Mouse (Mus musculus) gastrocnemius, postnatal 36 days (tissue): ENCODE measurements around the gene Lrp1. TPM values are rescaled to one million over a fixed set of nuclear protein-coding genes. Genes with fewer than 3 reads are reported as not detected.

Source experiments
- DNase-seq, 2 experiments: peaks; one replicate each; pipeline ENCODE4 v3.0.0; 2022
- intact Hi-C: fragments of 180-260 bp; cut with DNase I; formaldehyde crosslinking; loops from one replicate; pipeline ENCODE4 v1.15.1; 2025
- total RNA-seq, 2 experiments: library from RNA; stranded (reverse); gene quantifications; 2 replicates each; pipeline ENCODE4 v1.2.3; 2021

Gene Lrp1
- total RNA-seq, 2 experiments from 2014 or later: 48.6 to 49.1 TPM

DNA sequence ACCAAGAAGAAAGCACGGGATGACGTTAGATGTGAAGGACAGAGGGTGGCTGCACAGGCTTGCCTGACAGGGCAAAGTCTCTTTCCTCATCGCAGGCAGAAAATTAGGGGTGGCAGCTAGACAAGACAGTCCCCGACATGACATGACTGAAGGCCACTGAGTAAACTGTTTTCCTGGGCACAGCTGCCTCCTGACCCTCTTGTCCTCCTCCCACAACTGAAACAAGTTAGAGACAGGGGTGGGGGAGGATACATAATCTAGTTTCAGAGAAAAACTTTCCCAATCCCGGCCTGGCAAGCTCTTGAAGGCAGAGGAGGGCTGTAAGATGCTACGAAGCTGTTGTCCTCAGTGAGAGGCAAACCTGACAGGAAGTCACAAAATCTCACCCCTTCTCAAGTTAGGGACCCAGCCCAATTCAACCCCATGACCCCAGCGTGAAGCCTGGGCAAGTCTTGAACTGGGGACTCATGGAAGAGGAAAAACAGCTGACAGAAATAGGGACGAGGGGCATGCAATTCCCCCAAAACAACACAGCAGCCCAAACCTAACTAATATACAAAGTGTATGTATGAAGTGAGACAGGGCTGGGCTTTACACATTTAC is 1.7 kb downstream of the Lrp1 start:
- intact Hi-C loops: no loop called here
- no peak for DNase-seq

DNA sequence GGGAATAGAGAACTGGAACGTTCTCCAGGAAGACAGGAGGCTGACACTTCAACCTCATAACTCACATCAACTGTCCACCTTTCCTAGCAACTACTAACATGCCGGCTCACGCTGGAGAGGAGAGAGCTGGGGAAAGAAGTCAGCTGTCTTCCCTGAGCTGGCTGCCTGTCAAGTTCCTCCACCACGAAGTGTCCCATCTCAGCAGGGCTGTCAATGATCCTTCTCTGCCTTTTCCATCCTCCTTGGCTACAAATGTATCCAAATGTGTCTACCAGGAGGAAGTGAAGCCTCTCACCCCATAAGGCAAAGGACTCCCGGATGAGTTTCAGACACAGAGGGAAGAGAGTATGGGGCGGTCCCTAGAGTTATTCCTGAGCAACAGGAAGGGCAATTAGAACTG is 2.8 kb downstream of the Lrp1 start:
- intact Hi-C loops: no loop called here
- no peak for DNase-seq

DNA sequence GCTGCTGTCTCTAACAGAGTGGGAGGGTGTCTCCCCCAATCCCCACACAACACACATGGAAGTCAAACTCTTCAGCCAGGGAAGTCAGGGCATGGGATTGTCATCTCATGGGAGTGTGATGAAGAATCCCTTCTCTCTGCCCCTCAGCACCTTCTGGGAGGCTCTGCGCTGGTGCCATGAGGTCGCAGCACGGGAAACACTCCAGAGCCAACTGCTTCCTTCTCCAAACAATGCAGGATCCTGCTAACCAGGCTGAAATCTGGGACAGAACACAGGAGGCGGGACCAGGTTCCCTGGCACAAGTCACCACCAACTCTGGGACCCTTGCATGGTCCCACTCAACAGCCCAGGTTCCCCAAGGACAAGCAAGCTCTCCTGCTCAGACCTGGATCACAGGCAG is 3.7 kb downstream of the Lrp1 start:
- DNase-seq: no peak
- intact Hi-C loops: no loop called here

DNA sequence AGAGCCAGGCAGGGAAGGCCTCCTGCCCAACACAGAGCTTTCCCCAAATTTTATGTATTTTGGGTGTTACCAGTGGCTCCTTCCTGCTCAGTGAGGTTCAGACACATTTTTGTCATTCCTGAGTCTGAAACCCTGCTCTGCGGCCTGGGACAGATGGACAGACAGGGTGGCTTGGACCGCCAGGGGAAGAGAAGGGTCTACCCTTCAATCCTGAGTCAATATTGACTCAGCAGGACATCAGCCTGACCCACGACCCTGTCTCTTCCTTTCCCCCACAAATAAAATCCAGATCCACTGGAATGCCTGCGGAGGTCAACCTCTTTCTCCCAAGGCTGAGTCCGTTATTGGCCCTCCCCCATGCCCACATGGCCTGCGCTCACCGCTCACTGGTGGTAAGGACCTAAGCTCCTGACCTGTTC is 4.7 kb downstream of the Lrp1 start:
- no peak for DNase-seq
- intact Hi-C loops: no loop called here

DNA sequence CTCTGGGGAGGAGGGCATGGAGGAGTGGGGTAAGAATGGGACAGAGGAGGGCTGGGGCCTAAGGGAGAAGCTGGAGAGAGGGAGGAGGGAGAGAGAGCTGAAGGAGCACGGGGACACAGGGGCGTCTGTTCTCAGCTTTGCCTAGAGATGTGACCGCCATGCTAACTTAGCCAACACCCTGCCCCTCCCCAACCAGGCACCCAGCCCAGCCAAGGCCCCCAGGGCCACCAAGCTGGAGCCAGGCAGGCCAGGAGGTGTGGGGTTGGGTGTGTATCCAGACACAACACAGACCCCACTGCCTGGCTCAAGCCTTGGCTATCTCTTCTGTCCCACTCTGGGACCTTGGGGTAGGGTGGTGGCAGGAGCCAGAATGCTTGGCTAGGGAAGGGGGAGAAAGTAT is 5.4 kb downstream of the Lrp1 start:
- intact Hi-C loops: no loop called here
- DNase-seq: peak in 1 of 2 experiments; percentile 65

DNA sequence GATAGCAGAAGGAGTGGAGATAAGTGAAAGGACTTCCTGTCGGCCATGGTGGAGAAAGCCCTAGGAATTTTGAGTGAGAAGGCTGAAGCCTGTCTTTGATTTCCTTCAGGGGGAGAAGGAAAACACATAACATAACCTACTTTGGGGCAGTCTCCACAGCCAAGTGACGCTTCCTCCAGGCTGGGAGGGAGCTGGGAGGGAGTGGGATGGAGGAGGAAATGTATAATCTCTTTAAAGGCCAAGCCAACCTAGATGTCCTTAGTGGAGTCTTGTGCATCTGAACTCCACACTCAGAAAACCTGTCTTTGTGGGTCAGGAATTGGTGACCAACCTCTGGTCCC is 5.9 kb downstream of the Lrp1 start:
- DNase-seq: no peak
- intact Hi-C loops: no loop called here

DNA sequence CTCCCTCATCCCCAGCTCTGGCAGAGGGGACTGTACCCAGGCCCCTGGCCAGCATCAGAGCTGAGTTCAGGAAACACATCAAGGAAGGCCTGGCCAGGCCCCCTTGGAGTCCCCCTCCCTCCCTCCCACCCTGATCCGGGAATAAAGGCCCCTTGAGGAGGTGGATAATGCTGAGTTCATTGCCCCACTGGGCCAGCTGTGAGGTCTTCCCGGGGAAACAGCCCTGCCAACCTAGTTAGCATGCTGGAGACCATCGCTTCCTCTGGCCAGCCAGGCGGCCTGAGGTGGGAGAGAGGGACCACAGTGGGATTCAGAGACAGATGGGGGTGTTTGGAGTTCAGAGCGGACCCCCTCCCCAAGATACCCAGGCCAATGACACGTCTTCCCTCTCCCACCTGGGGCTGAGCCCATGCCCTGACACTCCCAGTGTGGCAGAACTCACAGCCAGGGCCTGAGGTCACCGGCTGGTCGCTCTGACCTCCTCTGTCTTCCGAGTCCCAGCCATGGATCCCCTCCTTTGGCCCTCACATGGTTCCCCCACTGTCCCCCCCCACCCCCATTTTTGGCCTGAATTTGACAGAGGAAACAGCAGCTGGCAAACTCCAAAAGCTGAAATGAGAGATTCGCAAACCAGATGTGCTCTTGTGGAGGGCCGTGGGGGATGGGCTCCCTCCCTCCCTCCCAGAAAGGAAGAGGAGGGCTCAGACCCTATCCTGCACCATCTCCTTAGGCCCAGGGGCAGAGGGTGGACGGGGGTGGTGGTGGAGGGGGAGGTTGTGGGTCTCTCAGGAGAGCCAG is 6.5 kb downstream of the Lrp1 start:
- no peak for DNase-seq
- intact Hi-C loops: no loop called here

DNA sequence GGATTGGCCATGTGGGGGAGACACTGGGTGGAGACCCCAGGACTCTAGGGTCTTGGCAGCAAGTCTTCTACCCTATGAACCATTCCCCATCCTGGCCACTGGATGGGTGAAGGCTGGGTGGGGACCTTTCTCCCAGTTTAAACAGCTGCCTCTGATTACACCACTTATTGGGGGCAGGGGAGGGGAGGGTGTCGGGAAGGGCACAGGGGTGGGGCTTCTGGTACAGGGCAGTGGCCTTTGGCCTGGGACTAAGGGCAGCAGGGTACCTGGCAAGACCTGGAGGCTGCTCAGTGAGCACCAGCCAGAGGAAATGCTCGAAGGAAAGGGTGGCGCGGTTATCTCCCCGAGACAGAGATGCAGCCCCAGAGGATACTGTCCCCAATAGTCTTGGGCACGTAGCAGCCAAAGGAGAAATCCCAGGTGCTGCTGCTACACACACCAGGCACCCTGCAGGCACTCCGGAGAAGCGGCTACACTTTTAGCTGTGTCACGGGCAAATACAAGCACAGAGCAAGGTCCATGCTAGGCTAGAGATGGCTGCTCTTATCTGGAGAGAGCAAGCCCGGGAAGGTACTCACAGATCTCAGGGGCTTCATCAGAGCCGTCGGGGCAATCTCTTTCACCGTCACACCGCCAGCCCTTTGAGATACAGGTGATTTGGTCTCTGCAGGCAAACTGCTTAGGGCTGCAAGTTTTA is 8.7 kb downstream of the Lrp1 start:
- no peak for DNase-seq
- intact Hi-C loops: no loop called here

DNA sequence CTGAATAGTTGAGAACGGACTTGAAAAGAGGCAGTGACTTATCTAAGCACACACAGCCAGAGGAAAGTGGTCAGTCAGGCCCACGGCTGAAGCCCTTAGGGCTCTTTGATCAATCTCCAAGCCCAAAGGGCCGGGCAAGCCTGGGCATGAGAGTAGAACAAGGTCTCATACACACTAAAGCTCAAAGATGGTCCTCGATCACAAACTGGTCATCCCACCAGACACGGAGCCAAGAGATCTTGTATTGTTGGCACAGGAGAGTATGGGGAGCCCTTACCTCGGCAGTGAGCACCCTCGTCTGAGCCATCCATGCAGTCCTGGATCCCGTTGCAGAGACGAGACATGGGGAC is 10.9 kb downstream of the Lrp1 start:
- no peak for DNase-seq
- intact Hi-C loops: no loop called here

DNA sequence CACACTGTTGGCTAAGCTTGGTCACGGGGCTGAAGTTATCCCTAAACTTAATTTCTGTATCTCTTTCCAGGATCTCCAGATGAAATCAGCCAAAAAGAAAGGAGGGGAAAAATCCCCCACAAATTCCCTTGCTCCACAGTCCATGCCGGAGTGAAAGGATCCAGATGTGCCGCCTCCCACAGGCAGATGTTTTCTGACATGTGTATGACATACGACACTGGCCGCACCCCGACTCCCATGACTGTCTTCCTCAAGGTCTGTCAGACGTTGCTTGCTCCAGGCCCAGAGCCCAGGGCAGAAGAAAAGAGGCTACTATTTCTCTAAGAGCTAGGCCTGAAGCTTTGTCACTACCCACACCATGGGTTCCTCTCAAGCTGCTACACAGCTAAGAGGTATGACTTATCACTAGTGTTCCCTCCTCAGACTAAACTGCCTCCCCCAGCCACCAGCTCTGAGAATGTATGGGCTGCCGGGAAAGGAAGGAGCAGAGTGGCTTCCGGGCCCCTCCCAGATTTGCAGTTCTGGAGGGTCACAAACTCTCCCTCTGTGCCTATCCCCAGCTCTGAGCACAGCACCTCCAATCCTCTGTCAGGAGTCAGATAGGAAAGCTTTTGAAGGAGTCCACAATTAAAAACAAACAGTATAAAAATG is 11.4 kb downstream of the Lrp1 start:
- intact Hi-C loops: no loop called here

DNA sequence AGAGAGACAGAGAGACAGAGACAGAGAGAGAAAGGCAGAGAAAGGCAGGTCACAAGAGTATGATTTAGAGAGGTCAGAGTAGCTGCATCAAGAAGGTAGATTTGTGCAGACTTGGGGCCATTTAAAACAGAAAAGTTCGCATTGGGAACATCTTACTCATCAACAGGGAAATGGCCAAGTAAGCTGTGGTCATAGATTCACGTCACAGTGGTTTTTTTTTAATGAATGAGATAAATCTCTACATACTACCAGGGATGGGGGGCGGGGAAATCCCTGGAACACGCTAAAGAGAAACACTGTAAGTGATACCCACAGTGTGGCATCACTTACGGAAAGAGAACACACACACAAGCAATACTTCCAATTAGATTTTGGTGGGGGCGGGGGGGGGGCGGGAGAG is 13.9 kb downstream of the Lrp1 start:
- intact Hi-C loops: no loop called here
- no peak for DNase-seq

More for the DNA sequence above, 11.4 kb downstream of the Lrp1 start:
- no peak for DNase-seq

DNA sequence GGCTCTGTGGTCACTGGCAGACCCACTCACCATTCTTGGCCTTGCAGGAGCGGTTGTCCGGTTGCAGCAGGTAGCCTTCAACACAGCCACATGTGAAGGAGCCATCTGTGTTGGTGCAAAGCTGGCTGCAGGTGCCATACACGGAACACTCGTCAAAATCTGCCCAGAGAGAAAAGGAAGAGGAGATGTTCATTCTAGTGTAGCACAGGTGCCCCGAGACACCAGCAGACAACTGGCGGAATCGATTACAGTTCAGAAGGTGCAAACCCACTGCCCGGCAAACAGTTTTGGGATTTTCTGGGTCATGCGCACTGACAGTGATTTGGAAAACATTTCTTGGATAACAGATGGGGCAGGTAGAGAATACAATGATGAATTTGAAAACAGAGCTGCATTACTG is 15.2 kb downstream of the Lrp1 start:
- no peak for DNase-seq
- intact Hi-C loops: no loop called here

DNA sequence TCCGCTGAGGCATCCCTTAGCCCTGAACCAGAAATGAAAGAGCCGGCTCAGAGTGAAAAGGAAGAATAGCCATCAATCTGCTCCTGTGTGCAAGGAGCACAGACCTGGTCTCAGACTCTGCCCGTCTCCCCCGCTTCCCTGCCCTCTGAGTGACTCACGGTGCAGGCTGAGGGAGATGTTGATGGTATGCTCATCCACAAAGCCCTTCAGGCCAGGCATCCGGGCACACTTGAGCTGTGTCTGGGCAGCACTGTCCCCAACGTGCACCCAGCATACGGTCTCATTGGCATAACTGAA is 15.7 kb downstream of the Lrp1 start:
- intact Hi-C loops: no loop called here
- DNase-seq: no peak

DNA sequence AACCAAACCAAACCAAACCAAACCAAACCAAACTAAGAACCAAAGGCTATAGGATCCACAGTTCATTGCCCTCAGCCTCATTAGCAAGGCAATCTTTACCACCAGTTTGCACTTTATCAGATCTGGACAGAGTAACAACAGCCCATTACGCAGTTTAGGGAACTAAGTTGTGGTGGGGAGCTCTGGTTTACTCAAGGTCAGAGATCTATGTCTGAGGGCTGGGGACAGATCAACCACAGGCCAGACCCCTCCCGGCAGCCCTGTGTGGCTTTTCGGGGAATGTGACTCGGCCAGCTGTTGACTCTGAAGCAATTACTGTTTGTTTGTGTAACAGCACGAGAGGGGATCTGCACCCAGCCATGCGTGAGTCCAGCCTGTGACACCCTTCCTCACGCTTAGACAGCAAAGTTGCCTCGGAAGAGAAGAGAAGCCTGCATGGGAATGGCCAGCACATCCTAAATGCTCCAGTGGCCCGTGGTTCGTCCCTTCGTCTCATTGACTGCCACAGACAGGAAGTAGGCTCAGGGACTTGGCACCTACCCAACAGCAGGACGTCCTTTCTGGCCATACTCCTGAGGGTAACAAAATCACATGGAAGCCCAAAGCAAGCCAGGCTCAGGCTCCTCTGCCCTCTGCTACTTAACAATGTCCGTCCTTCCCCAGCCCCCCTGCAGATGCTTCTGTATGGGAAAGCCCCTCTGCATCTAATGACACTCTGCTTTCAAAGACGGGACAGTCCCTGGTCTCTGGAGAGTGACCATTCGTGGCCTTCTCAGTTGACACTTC is 16.3 kb downstream of the Lrp1 start:
- intact Hi-C loops: no loop called here
- peak in 1 of 2 experiments; percentile 62 for DNase-seq

DNA sequence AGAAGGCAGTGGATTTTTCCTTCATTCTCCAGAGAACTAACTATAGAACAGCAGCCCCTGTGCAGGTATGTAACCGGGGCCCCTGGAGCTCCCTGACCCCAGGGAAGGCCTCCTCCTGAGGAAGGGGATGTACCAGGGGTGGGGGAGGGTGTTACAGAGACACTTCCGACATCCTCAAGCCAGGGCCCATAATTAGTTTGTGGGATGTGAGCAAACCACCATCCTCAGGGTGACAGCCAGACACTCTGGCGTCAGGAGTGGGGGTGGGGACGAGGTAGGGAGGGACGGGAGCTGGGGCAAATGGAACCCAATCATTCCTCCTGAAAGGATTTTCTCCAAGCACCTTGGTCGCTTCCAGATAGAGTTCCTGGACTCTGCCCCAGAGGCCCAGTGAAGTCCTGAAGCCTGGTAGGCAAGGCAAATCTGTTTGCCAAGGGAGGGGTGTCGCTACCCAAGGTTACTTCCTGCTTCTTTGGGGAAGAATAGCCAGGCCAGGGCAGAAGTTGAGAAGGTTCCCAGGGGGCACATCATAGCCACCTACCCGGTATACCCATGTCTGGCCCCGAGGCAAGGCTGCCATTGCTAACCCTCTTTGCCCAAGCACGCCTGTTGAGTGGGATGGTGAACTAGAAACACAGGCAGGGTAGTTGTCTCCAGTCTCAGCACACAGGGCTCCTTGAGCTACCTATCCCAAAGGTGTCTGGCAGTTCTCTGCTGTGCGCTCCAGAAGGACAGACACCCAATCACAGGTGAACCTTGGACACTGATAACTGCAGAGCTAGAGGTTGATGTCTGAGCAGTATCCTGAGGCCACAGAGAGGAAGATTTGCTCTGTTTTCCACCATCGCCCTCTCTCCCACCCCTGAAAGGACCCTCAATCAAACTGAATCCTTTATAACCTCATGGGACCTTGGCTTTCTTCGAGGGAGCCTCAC is 17.2 kb downstream of the Lrp1 start:
- DNase-seq: no peak
- intact Hi-C loops: no loop called here

DNA sequence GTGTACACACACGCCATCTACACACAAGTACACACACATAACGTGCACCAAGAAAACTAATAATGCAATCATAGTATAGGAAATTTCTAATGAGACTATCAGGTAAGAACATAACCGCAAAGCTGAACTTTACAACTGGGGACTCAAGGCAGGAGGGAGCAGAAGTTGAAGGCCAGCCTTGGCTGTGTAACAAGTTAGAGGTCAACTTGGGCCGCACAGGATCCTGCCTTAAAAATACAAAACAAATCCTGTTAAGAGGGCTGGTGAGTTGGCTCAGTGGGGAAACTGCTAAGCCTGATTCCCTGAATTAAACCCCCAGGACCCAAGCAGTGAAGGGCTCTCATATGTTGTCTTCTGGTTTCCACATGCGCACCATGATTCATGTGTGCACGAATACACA is 18.8 kb downstream of the Lrp1 start:
- intact Hi-C loops: no loop called here

DNA sequence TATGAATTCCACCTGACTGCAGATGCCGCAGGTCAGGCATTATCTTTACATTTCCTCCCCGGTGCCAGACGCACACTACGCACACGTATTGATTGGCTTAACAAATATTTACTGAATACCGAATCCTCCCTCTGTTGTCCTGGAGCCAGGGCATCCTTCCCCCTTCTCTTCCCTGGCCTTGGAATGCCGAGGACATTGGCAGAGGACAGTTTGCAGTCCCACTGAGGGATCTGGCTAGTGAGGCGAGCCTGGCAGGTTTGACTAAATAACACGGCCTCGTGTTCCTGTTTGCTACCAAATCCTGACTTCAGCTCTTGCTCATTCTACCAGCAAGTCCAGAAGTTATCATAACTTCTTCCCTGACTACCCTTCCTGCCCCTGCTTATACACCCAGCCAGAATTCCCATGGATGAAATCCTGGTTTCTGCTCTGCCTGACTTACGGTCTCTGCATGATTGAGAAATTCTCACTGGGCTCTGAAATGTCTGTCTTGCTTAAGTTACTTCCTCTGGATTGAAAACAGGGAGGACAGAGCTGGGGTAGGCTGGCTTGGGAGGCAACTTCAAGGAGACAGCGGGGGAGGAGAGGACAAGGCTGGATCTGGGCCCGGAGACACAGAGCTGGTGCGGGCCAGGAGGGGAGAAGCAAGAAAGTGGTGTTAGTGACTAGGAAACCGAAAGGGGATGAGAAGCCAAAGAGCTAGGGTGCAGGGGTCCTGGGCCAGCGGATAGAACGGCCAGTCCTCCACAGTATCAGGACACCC is 21.0 kb downstream of the Lrp1 start:
- intact Hi-C loops: no loop called here
- peak; percentile 60 to 79 for DNase-seq

More for the DNA sequence above, 18.8 kb downstream of the Lrp1 start:
- no peak for DNase-seq

DNA sequence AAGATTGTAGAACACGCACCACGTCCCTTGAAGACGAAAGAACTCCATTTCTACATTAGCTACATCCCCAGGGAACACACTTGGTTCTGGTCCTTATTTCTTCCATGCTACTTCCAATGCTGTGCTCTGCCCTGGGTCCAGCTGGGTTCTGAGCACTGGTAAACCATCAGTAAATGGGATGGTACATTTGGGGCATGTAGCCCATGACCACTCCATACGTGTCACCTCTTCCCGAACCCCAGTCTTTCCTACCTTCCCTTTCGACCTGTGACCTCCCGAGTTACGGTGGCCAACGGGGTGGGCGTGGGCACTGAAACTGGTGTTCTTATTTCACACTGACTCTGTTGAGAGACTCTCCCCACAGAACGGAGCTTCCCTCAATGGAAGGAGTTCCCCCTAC is 21.7 kb downstream of the Lrp1 start:
- peak in 1 of 2 experiments; percentile 17 for DNase-seq
- intact Hi-C loops: no loop called here

DNA sequence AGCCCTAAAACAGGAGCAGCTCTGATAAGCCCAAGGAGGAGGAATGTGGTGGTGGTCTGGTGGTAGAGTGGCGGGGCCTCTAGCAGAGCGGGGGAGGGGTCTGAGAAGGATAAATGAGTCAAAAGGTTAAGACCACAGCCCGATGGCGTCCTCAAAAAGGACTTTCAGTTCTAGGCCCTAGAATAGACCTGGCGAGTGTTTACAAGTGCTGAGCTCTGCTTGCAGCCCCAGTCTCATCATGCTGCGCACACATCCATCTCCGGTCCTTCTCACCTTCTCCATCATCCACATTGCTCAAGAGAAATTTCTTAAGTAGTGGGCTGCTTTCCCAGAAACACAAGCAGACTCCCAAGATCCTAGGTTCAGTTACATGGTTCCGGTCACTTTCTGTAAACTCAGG is 22.3 kb downstream of the Lrp1 start:
- DNase-seq: no peak
- intact Hi-C loops: no loop called here
